Comparison of ENCODE assay signal across 25 mouse cellular contexts in genomic region chr8:122572751-122573150, GRCm38 (mm10). TPM values are rescaled to one million over a fixed set of nuclear protein-coding genes. Genes with fewer than 3 reads are reported as not detected.
DNase-seq lines count a peak whose midpoint lies in the region; ATAC-seq and TF ChIP-seq lines count a peak whose summit lies in the region.
"Had no signal": no experiment of that assay in that cellular context is flagged by ENCODE, and none has a peak within 500 bp of the region (broad histone marks: within the 10 kb centered on the region; RNA-seq: fewer than 3 reads in every experiment).

No protein-coding gene starts in this region.

- ATAC-seq in kidney, embryonic 14.5 days (ENCODE audit: low FRiP score, low TSS enrichment): no peak
- ATAC-seq in liver, embryonic 13.5 days (ENCODE audit: low read depth): no peak
- ATAC-seq in liver, postnatal 0 days: no peak
- ATAC-seq: activated CD4-positive, CD25-positive, alpha-beta regulatory T cell, adult 4 months had no signal

- no peak overlapping the region for H3K4me2 ChIP-seq in kidney, embryonic 14.5 days (replicated peaks; ENCODE audit: low read depth, low read length)
- no peak overlapping the region for H3K4me2 ChIP-seq in liver, embryonic 13.5 days
- H3K4me2 ChIP-seq in liver, postnatal 0 days (ENCODE audit: low read depth, low read length): no peak overlapping the region
- H3K4me2 ChIP-seq: embryonic facial prominence, embryonic 12.5 days; forebrain, embryonic 12.5 days; hindbrain, embryonic 15.5 days; limb, embryonic 12.5 days; midbrain, embryonic 11.5 days had no signal

- 91% methylated on average over 3 of the region's 3 CpGs for WGBS in kidney, embryonic 14.5 days
- WGBS in liver, embryonic 13.5 days (ENCODE audit: insufficient replicate concordance): 91% methylated on average over 3 of the region's 3 CpGs
- WGBS in liver, postnatal 0 days (ENCODE audit: insufficient replicate concordance): 90% methylated on average over 3 of the region's 3 CpGs

- H3K9me3 ChIP-seq in kidney, embryonic 14.5 days (ENCODE audit: control insufficient read depth, low read length): no peaks in the 10 kb centered on the region
- no peaks in the 10 kb centered on the region for H3K9me3 ChIP-seq in liver, embryonic 13.5 days (replicated peaks)
- H3K9me3 ChIP-seq in liver, postnatal 0 days (ENCODE audit: low read length): no peaks in the 10 kb centered on the region
- H3K9me3 ChIP-seq in ES-Bruce4 (replicated peaks; ENCODE audit: control insufficient read depth, insufficient read depth, low read length, poor library complexity, severe bottlenecking): no peaks in the 10 kb centered on the region
- H3K9me3 ChIP-seq: embryonic facial prominence, embryonic 12.5 days; forebrain, embryonic 12.5 days; heart, embryonic 10.5 days; hindbrain, embryonic 15.5 days; limb, embryonic 12.5 days; liver, embryonic 15.5 days had no signal

- no peaks in the 10 kb centered on the region for H3K27me3 ChIP-seq in kidney, embryonic 14.5 days (ENCODE audit: control insufficient read depth, insufficient read depth, low read length)
- H3K27me3 ChIP-seq in liver, embryonic 13.5 days: no peaks in the 10 kb centered on the region
- no peaks in the 10 kb centered on the region for H3K27me3 ChIP-seq in liver, postnatal 0 days (ENCODE audit: insufficient read depth, low read length)
- H3K27me3 ChIP-seq in ES-Bruce4 (ENCODE audit: control insufficient read depth, insufficient read depth, low read length, poor library complexity, severe bottlenecking): no peaks in the 10 kb centered on the region
- H3K27me3 ChIP-seq: embryonic facial prominence, embryonic 12.5 days; forebrain, embryonic 12.5 days; hindbrain, embryonic 15.5 days; limb, embryonic 12.5 days; liver, embryonic 15.5 days had no signal

- H3K4me1 ChIP-seq in kidney, embryonic 14.5 days (ENCODE audit: control insufficient read depth, insufficient read depth, low read length): peaks cover 40% of the 10 kb centered on the region
- H3K4me1 ChIP-seq in liver, embryonic 13.5 days (replicated peaks): peaks cover 88% of the 10 kb centered on the region
- H3K4me1 ChIP-seq in liver, postnatal 0 days (ENCODE audit: insufficient read depth): peaks cover 31% of the 10 kb centered on the region
- peaks cover 7% of the 10 kb centered on the region for H3K4me1 ChIP-seq in ES-Bruce4 (ENCODE audit: control insufficient read depth, insufficient read depth, low read length)

- no peak for TF ChIP-seq POLR2A in ES-Bruce4 (IDR thresholded peaks at IDR 0.05; ENCODE audit: insufficient read depth, low read length)

- H3K9ac ChIP-seq in kidney, embryonic 14.5 days (ENCODE audit: low read depth, low read length): no peak overlapping the region
- 0 out of 2 replicates have a peak overlapping the region, but pooled peaks have one; percentile 2 for H3K9ac ChIP-seq in liver, embryonic 13.5 days
- no peak overlapping the region for H3K9ac ChIP-seq in liver, postnatal 0 days (replicated peaks)
- no peak overlapping the region for H3K9ac ChIP-seq in ES-Bruce4 (ENCODE audit: low read depth, poor library complexity, severe bottlenecking)
- H3K9ac ChIP-seq: embryonic facial prominence, embryonic 12.5 days; forebrain, embryonic 12.5 days; hindbrain, embryonic 15.5 days; liver, embryonic 15.5 days had no signal

- TF ChIP-seq CTCF in liver, postnatal 0 days (IDR thresholded peaks at IDR 0.05; ENCODE audit: low read depth): no peak
- no peak for TF ChIP-seq CTCF in ES-Bruce4 (IDR thresholded peaks at IDR 0.05; ENCODE audit: low read depth, low read length)

- DNase-seq in kidney, adult 18-20 months: peak; percentile 37
- no peak for DNase-seq in liver, embryonic 13.5 days
- no peak for DNase-seq in liver, postnatal 0 days
- peak; percentile 40 to 73 for DNase-seq in kidney, postnatal 25 days
- no peak for DNase-seq in gastrocnemius, postnatal 10 days
- DNase-seq in right cerebral cortex, postnatal 36 days (ENCODE audit: low spot score in 2 of 2): no peak
- DNase-seq: adrenal gland, postnatal 10 days; cerebellum, adult 18-20 months; layer of hippocampus, postnatal 36 days; right cerebral cortex, postnatal 4 days; thymus, adult 2 months; thymus, postnatal 4 days had no signal

- H3K4me3 ChIP-seq in kidney, embryonic 14.5 days (ENCODE audit: low read length): no peak overlapping the region
- H3K4me3 ChIP-seq in liver, embryonic 13.5 days (replicated peaks): no peak overlapping the region
- no peak overlapping the region for H3K4me3 ChIP-seq in liver, postnatal 0 days (ENCODE audit: low read depth, low read length)
- H3K4me3 ChIP-seq in ES-Bruce4 (ENCODE audit: low read depth, low read length): no peak overlapping the region
- H3K4me3 ChIP-seq: embryonic facial prominence, embryonic 12.5 days; erythroblast, embryonic 14.5 days; forebrain, embryonic 12.5 days; heart, embryonic 10.5 days; hindbrain, embryonic 15.5 days; limb, embryonic 12.5 days; liver, embryonic 15.5 days; myocyte had no signal

- no peak overlapping the region for H3K27ac ChIP-seq in kidney, embryonic 14.5 days (ENCODE audit: low read depth, low read length)
- no peak overlapping the region; the same call in none of the 2 replicates for H3K27ac ChIP-seq in liver, embryonic 13.5 days
- H3K27ac ChIP-seq in liver, postnatal 0 days (ENCODE audit: low read depth): no peak overlapping the region
- 0 out of 2 replicates have a peak overlapping the region, but pooled peaks have one; percentile 67 for H3K27ac ChIP-seq in ES-Bruce4 (ENCODE audit: insufficient read depth, low read length)
- H3K27ac ChIP-seq: embryonic facial prominence, embryonic 12.5 days; heart, embryonic 10.5 days; hindbrain, embryonic 15.5 days; macrophage had no signal

- H3K36me3 ChIP-seq in kidney, embryonic 14.5 days (ENCODE audit: control insufficient read depth, insufficient read depth, low read length): peaks cover 52% of the 10 kb centered on the region
- H3K36me3 ChIP-seq in liver, embryonic 13.5 days: peaks cover 63% of the 10 kb centered on the region
- H3K36me3 ChIP-seq in liver, postnatal 0 days (replicated peaks; ENCODE audit: insufficient read depth, low read length): peaks cover 37% of the 10 kb centered on the region
- H3K36me3 ChIP-seq in ES-Bruce4 (ENCODE audit: control insufficient read depth, insufficient read depth, low read length, poor library complexity, severe bottlenecking): peaks cover 51% of the 10 kb centered on the region

- no peak for TF ChIP-seq EP300 in liver, postnatal 0 days (IDR thresholded peaks at IDR 0.05; ENCODE audit: low read depth)
- TF ChIP-seq EP300 in ES-Bruce4 (IDR thresholded peaks at IDR 0.05; ENCODE audit: insufficient read depth, low read depth, low read length): no peak

RNA-seq across cellular contexts. Expression of gene Aprt, which starts 4.0 kb away (rescaled TPM):
- 370 and 400 TPM in 2 replicates for polyA plus RNA-seq in kidney, embryonic 14.5 days (2014; fragmentation: Nextera tagmentation; extraction: Ambion mirVana)
- polyA plus RNA-seq in liver, embryonic 13.5 days (2015; fragmentation: Nextera tagmentation; extraction: Ambion mirVana): 198 and 218 TPM in 2 replicates
- 223 and 249 TPM in 2 replicates for polyA plus RNA-seq in liver, postnatal 0 days (2015; fragmentation: Nextera tagmentation; extraction: Ambion mirVana)
- 325 and 344 TPM in 2 replicates for polyA plus RNA-seq in ES-Bruce4 (2011; ENCODE audit: insufficient read depth, insufficient read length, low read depth, missing spikeins)
- 10 to 100 TPM; 41.4 to 45.2 TPM for total RNA-seq in gastrocnemius, postnatal 10 days (2021)

RNA-seq across cellular contexts. Expression of gene Cdt1, which starts 4.9 kb away (rescaled TPM):
- 42.7 and 48.5 TPM in 2 replicates for polyA plus RNA-seq in kidney, embryonic 14.5 days (2014; fragmentation: Nextera tagmentation; extraction: Ambion mirVana)
- polyA plus RNA-seq in liver, embryonic 13.5 days (2015; fragmentation: Nextera tagmentation; extraction: Ambion mirVana): 60.6 and 64.3 TPM in 2 replicates
- 19.8 and 23.7 TPM in 2 replicates for polyA plus RNA-seq in liver, postnatal 0 days (2015; fragmentation: Nextera tagmentation; extraction: Ambion mirVana)
- polyA plus RNA-seq in ES-Bruce4 (2011; ENCODE audit: insufficient read depth, insufficient read length, low read depth, missing spikeins): 63.7 and 68.6 TPM in 2 replicates
- total RNA-seq in gastrocnemius, postnatal 10 days (2021): 1 to 10 TPM; 5.8 to 8.1 TPM

RNA-seq across cellular contexts. Expression of gene Piezo1, which starts 21.6 kb away (rescaled TPM):
- polyA plus RNA-seq in kidney, embryonic 14.5 days (2014; fragmentation: Nextera tagmentation; extraction: Ambion mirVana): 16.5 and 17.9 TPM in 2 replicates
- polyA plus RNA-seq in liver, embryonic 13.5 days (2015; fragmentation: Nextera tagmentation; extraction: Ambion mirVana): 13.9 and 14.2 TPM in 2 replicates
- polyA plus RNA-seq in liver, postnatal 0 days (2015; fragmentation: Nextera tagmentation; extraction: Ambion mirVana): 2.6 and 3.4 TPM in 2 replicates
- 59.4 and 61.6 TPM in 2 replicates for polyA plus RNA-seq in ES-Bruce4 (2011; ENCODE audit: insufficient read depth, insufficient read length, low read depth, missing spikeins)
- 10 to 100 TPM; 24.5 to 30.9 TPM for total RNA-seq in gastrocnemius, postnatal 10 days (2021)

RNA-seq across cellular contexts. Expression of gene Galns, which starts 38.5 kb away (rescaled TPM):
- 10.6 and 14.7 TPM in 2 replicates for polyA plus RNA-seq in kidney, embryonic 14.5 days (2014; fragmentation: Nextera tagmentation; extraction: Ambion mirVana)
- polyA plus RNA-seq in liver, embryonic 13.5 days (2015; fragmentation: Nextera tagmentation; extraction: Ambion mirVana): 4.0 and 4.4 TPM in 2 replicates
- 6.8 and 6.9 TPM in 2 replicates for polyA plus RNA-seq in liver, postnatal 0 days (2015; fragmentation: Nextera tagmentation; extraction: Ambion mirVana)
- polyA plus RNA-seq in ES-Bruce4 (2011; ENCODE audit: insufficient read depth, insufficient read length, low read depth, missing spikeins): 11.9 and 12.8 TPM in 2 replicates
- total RNA-seq in gastrocnemius, postnatal 10 days (2021): 1 to 10 TPM; 4.5 to 7.4 TPM

RNA-seq across cellular contexts. Expression of gene Trappc2l, which starts 38.7 kb away (rescaled TPM):
- 59.8 and 74.9 TPM in 2 replicates for polyA plus RNA-seq in kidney, embryonic 14.5 days (2014; fragmentation: Nextera tagmentation; extraction: Ambion mirVana)
- 23.2 and 26.7 TPM in 2 replicates for polyA plus RNA-seq in liver, embryonic 13.5 days (2015; fragmentation: Nextera tagmentation; extraction: Ambion mirVana)
- 29.3 and 30.7 TPM in 2 replicates for polyA plus RNA-seq in liver, postnatal 0 days (2015; fragmentation: Nextera tagmentation; extraction: Ambion mirVana)
- 19.3 and 30.5 TPM in 2 replicates for polyA plus RNA-seq in ES-Bruce4 (2011; ENCODE audit: insufficient read depth, insufficient read length, low read depth, missing spikeins)
- 10 to 100 TPM; 52.7 to 52.8 TPM for total RNA-seq in gastrocnemius, postnatal 10 days (2021)

Comparison
In these comparisons a context has a peak if more than half of its experiments do, and no peak if none do; other contexts are left out.
1. DNase-seq: peak in kidney, adult 18-20 months (single experiment) and kidney, postnatal 25 days (2 of 2); none in liver, embryonic 13.5 days (single experiment), liver, postnatal 0 days (single experiment), gastrocnemius, postnatal 10 days (single experiment) and right cerebral cortex, postnatal 36 days (0 of 2).